Mouse (Mus musculus): ENCODE measurements around the gene Hmgn3.

DNA sequence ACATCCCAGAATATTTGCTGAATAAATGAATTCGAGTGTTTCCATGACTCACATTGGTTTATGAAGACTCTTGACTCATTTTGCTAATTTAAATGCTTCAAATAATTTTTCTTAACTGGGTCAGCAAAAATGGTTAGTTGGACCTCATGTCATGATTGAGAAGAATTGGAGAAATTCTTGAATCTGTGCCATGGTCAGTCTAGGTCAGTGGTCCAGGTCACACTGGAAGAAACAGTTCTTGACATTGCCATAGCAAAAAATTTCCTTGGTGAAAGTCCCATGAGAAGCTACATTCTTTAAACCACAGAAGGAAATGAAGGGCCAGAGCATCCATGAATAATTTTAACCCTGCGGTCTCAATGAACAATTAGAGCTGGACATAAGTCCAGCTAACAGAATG, 30.8 kb downstream of the Hmgn3 start:
- TF ChIP-seq CTCF (conservative IDR thresholded peaks at IDR 0.05; ENCODE audit: low read length) (no peak), POU5F1 (IDR thresholded peaks at IDR 0.05; ENCODE audit: borderline replicate concordance, low read length) (no peak)

Measured in E14TG2a.4 (cell line).